Mouse (Mus musculus): ENCODE measurements around the gene Sept9.

The Sept9 gene

GRCm38 (mm10) chr11:117372537-117372936 is 173.1 kb downstream of the Sept9 start:
- no peak for DNase-seq (ENCODE audit: low read depth, low spot score)

- DNase-seq (ENCODE audit: low read depth, low spot score): no peak
Measured at GRCm38 (mm10) chr11:117373195-117373594, 173.7 kb downstream of the Sept9 start.

- DNase-seq (ENCODE audit: low read depth, low spot score): no peak
Measured at GRCm38 (mm10) chr11:117373870-117374269, 174.4 kb downstream of the Sept9 start.

- no peak for DNase-seq (ENCODE audit: low read depth, low spot score)
Measured at GRCm38 (mm10) chr11:117374288-117374687, 174.8 kb downstream of the Sept9 start.

- no peak for DNase-seq (ENCODE audit: low read depth, low spot score)
Measured at GRCm38 (mm10) chr11:117379774-117380173, 180.3 kb downstream of the Sept9 start.

GRCm38 (mm10) chr11:117384235-117384634 is 184.8 kb downstream of the Sept9 start:
- DNase-seq (ENCODE audit: low read depth, low spot score): no peak

- peak; percentile 85 for DNase-seq (ENCODE audit: low read depth, low spot score)
Measured at GRCm38 (mm10) chr11:117384897-117385296, 185.4 kb downstream of the Sept9 start.

- DNase-seq (ENCODE audit: low read depth, low spot score): no peak
Measured at GRCm38 (mm10) chr11:117385331-117386103, 186.1 kb downstream of the Sept9 start.

- no peak for DNase-seq (ENCODE audit: low read depth, low spot score)
Measured at GRCm38 (mm10) chr11:117387241-117387640, 187.8 kb downstream of the Sept9 start.

GRCm38 (mm10) chr11:117390001-117390402 is 190.5 kb downstream of the Sept9 start:
- no peak for DNase-seq (ENCODE audit: low read depth, low spot score)

GRCm38 (mm10) chr11:117390774-117391534 is 191.5 kb downstream of the Sept9 start:
- no peak for DNase-seq (ENCODE audit: low read depth, low spot score)

- no peak for DNase-seq (ENCODE audit: low read depth, low spot score)
Measured at GRCm38 (mm10) chr11:117392251-117392650, 192.8 kb downstream of the Sept9 start.

- no peak for DNase-seq (ENCODE audit: low read depth, low spot score)
Measured at GRCm38 (mm10) chr11:117393715-117394114, 194.3 kb downstream of the Sept9 start.

- DNase-seq (ENCODE audit: low read depth, low spot score): peak; percentile 71
Measured at GRCm38 (mm10) chr11:117394230-117395137, 195.0 kb downstream of the Sept9 start.

- DNase-seq (ENCODE audit: low read depth, low spot score): no peak
Measured at GRCm38 (mm10) chr11:117395228-117395627, 195.8 kb downstream of the Sept9 start.

GRCm38 (mm10) chr11:117396929-117397328 is 197.5 kb downstream of the Sept9 start:
- no peak for DNase-seq (ENCODE audit: low read depth, low spot score)

- no peak for DNase-seq (ENCODE audit: low read depth, low spot score)
Measured at GRCm38 (mm10) chr11:117397755-117398154, 198.3 kb downstream of the Sept9 start.

GRCm38 (mm10) chr11:117398191-117398590 is 198.7 kb downstream of the Sept9 start:
- no peak for DNase-seq (ENCODE audit: low read depth, low spot score)

- DNase-seq (ENCODE audit: low read depth, low spot score): no peak
Measured at GRCm38 (mm10) chr11:117401583-117402367, 202.3 kb downstream of the Sept9 start.

- no peak for DNase-seq (ENCODE audit: low read depth, low spot score)
Measured at GRCm38 (mm10) chr11:117402550-117402949, 203.1 kb downstream of the Sept9 start.

- no peak for DNase-seq (ENCODE audit: low read depth, low spot score)
Measured at GRCm38 (mm10) chr11:117403073-117403472, 203.6 kb downstream of the Sept9 start.

Measured in telencephalon, adult 2 months (tissue).